Mouse (Mus musculus) v-Abl transformed pro-B cells (cell line): ENCODE results near the gene Gm20219.
"Not testable (repeated sequence)": the region's sequence is repeated elsewhere in the genome, so short reads cannot be mapped to it uniquely, and the experiment has no call there.

ENCODE experiments used
- in situ Hi-C, 2 experiments: fragments of 400-800 bp; cut with MboI; formaldehyde crosslinking; loops; one replicate each; pipeline ENCODE4 v1.15.1; 2025; ENCODE audit not compliant: unreplicated experiment in 2 of 2

The Gm20219 gene

GRCm38 (mm10) chr17:56522744-56523143 lies 31.4 kb downstream of the Gm20219 start:
- in situ Hi-C loops = no loop called here

- in situ Hi-C loops = no loop called here
Observed at GRCm38 (mm10) chr17:56515690-56516410, 38.3 kb downstream of the Gm20219 start.

GRCm38 (mm10) chr17:56514916-56515315 lies 39.3 kb downstream of the Gm20219 start:
- in situ Hi-C loops = no loop called here

GRCm38 (mm10) chr17:56514330-56514729 lies 39.9 kb downstream of the Gm20219 start:
- in situ Hi-C loops = no loop called here

GRCm38 (mm10) chr17:56512310-56512709 lies 41.9 kb downstream of the Gm20219 start, which contains the start of gene Znrf4:
Gene Znrf4, minus strand, starts transcription at chr17:56512431.
- in situ Hi-C loops = no loop called here

GRCm38 (mm10) chr17:56511707-56512090 lies 42.5 kb downstream of the Gm20219 start:
- in situ Hi-C loops = no loop called here

- in situ Hi-C loops = no loop called here
Observed at GRCm38 (mm10) chr17:56510970-56511706, 43.0 kb downstream of the Gm20219 start.

GRCm38 (mm10) chr17:56510473-56510969 lies 43.7 kb downstream of the Gm20219 start:
- in situ Hi-C loops = no loop called here

GRCm38 (mm10) chr17:56509707-56510472 lies 44.3 kb downstream of the Gm20219 start:
- in situ Hi-C loops = loop anchor here in 1 of 2 experiments (5.0 kb wide), 1 partner anchor 32 kb away; no protein-coding TSS in a partner anchor

GRCm38 (mm10) chr17:56509021-56509640 lies 45.1 kb downstream of the Gm20219 start:
- in situ Hi-C loops = loop anchor here in 1 of 2 experiments (5.0 kb wide), 1 partner anchor 33 kb away; no protein-coding TSS in a partner anchor

- in situ Hi-C loops = loop anchor here in 1 of 2 experiments (5.0 kb wide), 1 partner anchor 35 kb away; no protein-coding TSS in a partner anchor
Observed at GRCm38 (mm10) chr17:56507161-56508068, 46.8 kb downstream of the Gm20219 start.

- in situ Hi-C loops = loop anchor here in 1 of 2 experiments (5.0 kb wide), 1 partner anchor 36 kb away; no protein-coding TSS in a partner anchor
Observed at GRCm38 (mm10) chr17:56506417-56507065, 47.6 kb downstream of the Gm20219 start.

GRCm38 (mm10) chr17:56505401-56505800 lies 48.8 kb downstream of the Gm20219 start:
- in situ Hi-C loops = loop anchor here in 1 of 2 experiments (5.0 kb wide), 1 partner anchor 37 kb away; no protein-coding TSS in a partner anchor

- in situ Hi-C loops = no loop called here
Observed at GRCm38 (mm10) chr17:56502526-56502925, 51.7 kb downstream of the Gm20219 start.

- in situ Hi-C loops = not testable (repeated sequence)
Observed at GRCm38 (mm10) chr17:56501635-56502400, 52.4 kb downstream of the Gm20219 start.
